Mouse (Mus musculus): ENCODE measurements around the gene Jmjd4. TPM values are rescaled to one million over a fixed set of nuclear protein-coding genes. Genes with fewer than 3 reads are reported as not detected.

The Jmjd4 gene
- total RNA-seq (2021), result 10 to 100 TPM; 28.5 TPM

- intact Hi-C loops (cut with DNase I), result no loop called here
- DNase-seq (ENCODE audit: low spot score in 2 of 2), result peak; percentile 93 to 94
Observed at GRCm38 (mm10) chr11:59449741-59450229, at the start of gene Jmjd4. Gene Jmjd4, plus strand, starts transcription at chr11:59450045.

DNA sequence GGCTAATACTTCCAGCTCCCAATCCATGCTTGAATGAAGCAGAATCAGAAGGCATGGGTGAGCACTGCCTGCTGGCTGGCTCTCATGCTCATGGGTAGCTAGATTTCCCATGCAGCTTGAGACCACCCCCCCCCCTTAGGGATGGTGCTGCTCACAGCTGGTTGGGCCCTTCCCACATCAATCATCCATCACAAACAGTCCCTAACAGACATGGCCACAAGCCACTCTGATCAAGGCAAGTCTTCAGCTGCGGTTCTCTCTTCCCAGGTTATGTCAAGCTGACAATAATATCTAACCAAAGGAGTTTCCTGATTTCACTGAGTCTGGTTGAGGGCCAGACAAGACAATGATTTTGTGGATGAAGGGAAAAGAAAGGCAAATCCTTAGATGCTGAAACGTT lies 49.0 kb upstream of the Jmjd4 start:
- intact Hi-C loops (cut with DNase I), result no loop called here

GRCm38 (mm10) chr11:59405761-59406160 lies 44.1 kb upstream of the Jmjd4 start:
- DNase-seq (ENCODE audit: low spot score in 2 of 2), result no peak
- intact Hi-C loops (cut with DNase I), result no loop called here

More for the DNA sequence above, 49.0 kb upstream of the Jmjd4 start:
- no peak for DNase-seq (ENCODE audit: low spot score in 2 of 2)

DNA sequence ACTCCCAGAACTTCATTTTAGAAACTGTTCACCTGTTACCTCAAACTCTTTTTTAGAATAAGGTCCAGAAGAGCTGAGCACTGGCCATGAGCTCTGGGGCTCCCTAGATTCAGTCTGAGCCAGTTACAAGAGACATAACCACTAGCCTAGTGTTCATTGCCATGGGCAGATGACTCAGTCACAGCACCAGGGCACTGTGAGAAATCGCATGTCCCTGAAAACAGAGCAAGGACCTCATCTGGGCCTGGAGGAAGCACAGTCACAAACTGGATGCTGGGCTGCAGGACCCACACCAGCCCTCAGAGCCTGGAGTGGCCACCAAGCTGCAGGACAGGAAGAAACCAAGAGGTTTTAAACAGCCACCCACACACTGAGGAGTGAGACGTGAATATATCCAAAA lies 39.0 kb upstream of the Jmjd4 start:
- DNase-seq (ENCODE audit: low spot score in 2 of 2), result no peak
- intact Hi-C loops (cut with DNase I), result no loop called here

- DNase-seq (ENCODE audit: low spot score in 2 of 2), result no peak
- intact Hi-C loops (cut with DNase I), result no loop called here
Observed at GRCm38 (mm10) chr11:59412058-59412457, 37.8 kb upstream of the Jmjd4 start.

DNA sequence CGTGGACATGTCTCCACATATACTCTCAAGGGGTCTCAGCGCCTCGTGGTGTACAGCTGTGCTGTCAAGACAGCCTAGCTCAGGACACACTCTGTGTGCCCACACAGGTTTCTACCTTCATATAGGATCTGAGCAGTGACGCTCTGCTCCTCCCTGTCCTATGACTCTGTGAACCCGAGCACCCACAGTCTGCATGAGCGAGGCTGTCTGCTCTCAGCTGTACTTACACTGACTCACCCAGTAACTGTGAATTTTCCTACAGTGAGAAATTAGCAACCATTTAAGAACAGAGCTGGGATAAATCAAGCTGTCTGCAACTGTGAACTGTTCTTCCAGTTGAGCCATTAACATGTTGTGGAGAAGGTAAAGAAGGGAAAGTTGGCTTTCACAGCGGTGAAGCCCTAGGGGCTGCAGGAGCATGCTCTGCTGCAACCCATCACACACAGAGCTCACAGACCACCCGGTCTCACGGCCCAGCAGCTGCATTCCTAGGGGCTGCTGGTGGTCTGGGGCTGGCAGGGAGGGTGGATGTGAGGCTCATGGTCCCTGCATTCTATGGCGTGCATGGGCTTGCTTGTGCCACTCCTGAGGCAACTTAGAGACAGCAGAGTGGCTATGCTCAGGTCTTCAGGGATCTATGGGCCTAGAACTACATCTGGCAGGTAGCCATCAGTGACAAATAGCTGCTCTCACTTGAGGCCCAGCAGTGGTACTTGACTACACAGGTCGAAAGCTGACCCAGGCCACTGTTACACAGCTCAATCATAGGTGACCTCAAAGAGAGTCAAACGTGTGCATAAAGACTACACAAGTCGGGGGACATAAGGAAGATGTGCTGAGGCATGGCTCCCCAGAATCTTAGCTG lies 36.6 kb upstream of the Jmjd4 start:
- DNase-seq (ENCODE audit: low spot score in 2 of 2), result peak in 1 of 2 experiments; percentile 24
- intact Hi-C loops (cut with DNase I), result no loop called here

GRCm38 (mm10) chr11:59418708-59419107 lies 31.1 kb upstream of the Jmjd4 start:
- intact Hi-C loops (cut with DNase I), result no loop called here
- DNase-seq (ENCODE audit: low spot score in 2 of 2), result no peak

DNA sequence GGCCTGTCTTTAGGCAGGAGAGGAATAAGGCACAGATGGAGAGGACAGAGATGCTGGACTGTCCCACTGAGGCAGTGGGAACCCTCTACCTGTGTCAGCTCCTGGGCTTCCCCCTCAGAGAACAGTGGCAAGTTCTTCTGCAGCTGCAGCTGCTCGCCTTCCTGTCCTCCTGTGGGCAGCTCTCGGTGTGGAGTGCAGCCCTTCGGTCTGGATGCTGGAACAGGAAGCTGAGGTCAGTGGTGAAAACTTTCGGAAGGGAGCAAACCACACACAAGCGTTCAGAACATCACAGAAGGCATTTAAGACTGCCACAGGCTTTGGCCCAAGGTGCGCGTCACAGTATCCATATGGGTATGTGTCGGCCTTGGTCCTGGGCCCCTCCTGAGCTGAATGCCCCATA lies 28.4 kb upstream of the Jmjd4 start:
- DNase-seq (ENCODE audit: low spot score in 2 of 2), result no peak
- intact Hi-C loops (cut with DNase I), result no loop called here

GRCm38 (mm10) chr11:59421967-59422366 lies 27.9 kb upstream of the Jmjd4 start:
- intact Hi-C loops (cut with DNase I), result no loop called here
- DNase-seq (ENCODE audit: low spot score in 2 of 2), result no peak

GRCm38 (mm10) chr11:59423010-59423588 lies 26.7 kb upstream of the Jmjd4 start:
- DNase-seq (ENCODE audit: low spot score in 2 of 2), result no peak
- intact Hi-C loops (cut with DNase I), result no loop called here

GRCm38 (mm10) chr11:59425671-59426101 lies 24.2 kb upstream of the Jmjd4 start:
- intact Hi-C loops (cut with DNase I), result loop anchor here (5.0 kb wide), 1 partner anchor 118 kb away; the partner anchor contains the start of gene Wnt9a
- DNase-seq (ENCODE audit: low spot score in 2 of 2), result peak; percentile 38 to 47

- intact Hi-C loops (cut with DNase I), result loop anchor here (5.0 kb wide), 1 partner anchor 121 kb away; the partner anchor contains the start of gene Wnt9a
- no peak for DNase-seq (ENCODE audit: low spot score in 2 of 2)
Observed at GRCm38 (mm10) chr11:59428057-59428660, 21.7 kb upstream of the Jmjd4 start.

DNA sequence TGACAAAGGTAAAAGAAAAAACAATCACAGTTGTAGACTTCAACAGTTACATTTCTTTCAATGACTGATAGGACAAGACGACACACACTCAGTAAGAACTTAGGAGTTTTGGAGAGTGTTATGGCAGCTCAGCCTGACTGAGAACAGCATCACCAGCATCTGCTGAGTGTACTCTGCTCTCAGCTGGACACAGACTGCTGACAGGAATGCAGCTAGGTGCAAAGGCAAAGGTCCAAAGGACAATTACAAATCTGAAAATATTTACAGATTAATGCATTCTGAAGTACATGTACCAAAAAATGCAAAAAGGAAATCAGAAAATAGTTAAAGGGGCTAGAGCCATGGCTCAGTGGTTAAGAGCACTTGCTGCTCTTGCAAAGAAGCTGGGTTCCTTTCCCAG lies 19.9 kb upstream of the Jmjd4 start:
- no peak for DNase-seq (ENCODE audit: low spot score in 2 of 2)
- intact Hi-C loops (cut with DNase I), result loop anchor here (5.0 kb wide), 1 partner anchor 123 kb away; the partner anchor contains the start of gene Wnt9a

DNA sequence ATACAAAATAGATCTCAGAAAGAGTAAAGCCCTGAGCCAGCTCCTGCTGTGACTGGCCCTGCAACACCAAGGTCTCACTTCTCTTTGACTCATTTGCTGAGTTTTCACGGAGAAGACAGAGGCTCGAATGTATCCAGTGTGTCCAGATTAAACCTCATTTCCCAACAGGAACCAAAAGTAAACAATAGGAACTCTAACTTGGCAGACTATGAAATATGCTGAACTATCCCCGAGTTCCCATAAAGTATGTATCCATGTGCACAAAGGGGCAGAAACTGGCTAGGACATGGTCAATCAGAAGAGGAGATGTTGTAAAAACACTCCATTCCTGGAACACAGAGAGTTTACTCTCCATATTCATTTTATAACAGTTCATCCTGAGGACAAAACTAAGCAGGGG lies 17.6 kb upstream of the Jmjd4 start:
- DNase-seq (ENCODE audit: low spot score in 2 of 2), result no peak
- intact Hi-C loops (cut with DNase I), result no loop called here

- no peak for DNase-seq (ENCODE audit: low spot score in 2 of 2)
- intact Hi-C loops (cut with DNase I), result no loop called here
Observed at GRCm38 (mm10) chr11:59437954-59438353, 11.9 kb upstream of the Jmjd4 start.

DNA sequence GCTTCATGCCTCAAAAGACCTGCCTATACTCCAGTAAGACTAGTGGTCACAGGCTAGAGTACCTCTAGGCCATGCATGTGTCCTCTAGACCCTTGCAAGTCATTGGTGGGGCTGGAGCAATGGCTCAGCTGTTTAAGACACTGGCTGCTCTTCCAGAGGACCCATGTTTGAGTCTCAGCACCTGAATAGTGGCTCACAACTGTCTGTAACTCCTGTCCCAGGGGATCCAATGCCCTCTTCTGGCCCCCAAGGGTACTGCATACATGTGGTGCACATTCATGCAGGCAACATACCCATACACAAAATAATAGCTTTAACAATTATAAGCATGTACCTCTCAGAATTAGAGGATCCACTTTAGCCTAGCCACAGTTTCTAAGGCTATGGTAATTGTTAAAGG lies 6.7 kb upstream of the Jmjd4 start:
- intact Hi-C loops (cut with DNase I), result no loop called here
- no peak for DNase-seq (ENCODE audit: low spot score in 2 of 2)

DNA sequence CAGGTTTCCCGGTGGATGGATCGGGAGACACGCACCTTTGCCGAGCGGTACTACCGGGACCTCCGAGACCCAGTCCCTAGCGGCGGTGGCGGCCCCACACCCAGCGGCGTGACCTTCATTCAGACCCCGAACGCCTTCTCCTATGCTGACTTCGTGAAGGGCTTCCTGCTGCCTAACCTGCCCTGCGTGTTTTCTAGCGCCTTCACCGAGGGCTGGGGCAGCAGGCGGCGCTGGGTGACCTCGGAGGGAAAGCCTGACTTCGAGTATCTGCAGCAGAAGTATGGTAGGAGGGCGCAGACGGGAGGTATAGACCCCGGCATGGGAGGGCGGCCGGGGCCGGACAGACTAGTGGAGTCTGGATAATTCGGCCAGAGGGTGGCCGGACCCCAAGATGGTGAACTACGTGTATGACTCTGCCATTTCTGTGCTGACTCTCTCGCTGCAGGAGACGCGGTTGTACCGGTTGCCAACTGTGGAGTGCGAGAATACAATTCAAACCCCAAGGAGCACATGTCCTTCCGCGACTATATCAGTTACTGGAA lies 456 bp downstream of the Jmjd4 start:
- intact Hi-C loops (cut with DNase I), result no loop called here
- DNase-seq (ENCODE audit: low spot score in 2 of 2), result peak in 1 of 2 experiments; percentile 34

- no peak for DNase-seq (ENCODE audit: low spot score in 2 of 2)
- intact Hi-C loops (cut with DNase I), result no loop called here
Observed at GRCm38 (mm10) chr11:59451086-59451485, 1.2 kb downstream of the Jmjd4 start, which contains the start of gene Snap47. Gene Snap47, minus strand, starts transcription at chr11:59451186.

GRCm38 (mm10) chr11:59456346-59456745 lies 6.5 kb downstream of the Jmjd4 start:
- intact Hi-C loops (cut with DNase I), result no loop called here

GRCm38 (mm10) chr11:59456891-59457290 lies 7.0 kb downstream of the Jmjd4 start:
- DNase-seq (ENCODE audit: low spot score in 2 of 2), result no peak
- intact Hi-C loops (cut with DNase I), result no loop called here

More at GRCm38 (mm10) chr11:59456346-59456745, 6.5 kb downstream of the Jmjd4 start:
- no peak for DNase-seq (ENCODE audit: low spot score in 2 of 2)

Measured in left cerebral cortex, postnatal 36 days (tissue).